Mouse (Mus musculus) ES-Bruce4 (cell line): ENCODE measurements around the gene Aacs. TPM values are rescaled to one million over a fixed set of nuclear protein-coding genes. Genes with fewer than 3 reads are reported as not detected.

Experiments
- H3K27ac ChIP-seq: 2 replicates; pipeline ENCODE4 v1.5.1; 2012; ENCODE audit warnings: low read length, inconsistent platforms; ENCODE audit not compliant: insufficient read depth
- H3K27me3 ChIP-seq: 2 replicates; pipeline ENCODE4 v1.6.1; 2012; ENCODE audit warnings: mild to moderate bottlenecking, low read length, inconsistent platforms; ENCODE audit not compliant: control insufficient read depth, poor library complexity, insufficient read depth, severe bottlenecking
- H3K36me3 ChIP-seq: 2 replicates; pipeline ENCODE4 v1.6.1; 2012; ENCODE audit warnings: inconsistent platforms, mild to moderate bottlenecking, low read length, moderate library complexity; ENCODE audit not compliant: control insufficient read depth, poor library complexity, insufficient read depth, severe bottlenecking
- H3K4me1 ChIP-seq: one replicate; pipeline ENCODE4 v1.8.1; 2011; ENCODE audit warnings: low read length; ENCODE audit not compliant: control insufficient read depth, insufficient read depth
- H3K4me3 ChIP-seq: 2 replicates; pipeline ENCODE4 v1.5.1; 2011; ENCODE audit warnings: low read depth, mild to moderate bottlenecking, low read length
- H3K9ac ChIP-seq: 2 replicates; pipeline ENCODE4 v1.6.1; 2012; ENCODE audit warnings: low read depth, mild to moderate bottlenecking, inconsistent platforms; ENCODE audit not compliant: poor library complexity, severe bottlenecking
- H3K9me3 ChIP-seq: replicated peaks from 2 replicates; pipeline ENCODE4 v1.6.1; 2012; ENCODE audit warnings: mild to moderate bottlenecking, low read length, inconsistent platforms; ENCODE audit not compliant: control insufficient read depth, poor library complexity, insufficient read depth, severe bottlenecking
- CTCF ChIP-seq: IDR thresholded peaks from one replicate; pipeline ENCODE4 v1.8.1; 2011; ENCODE audit warnings: low read depth, low read length
- EP300 ChIP-seq: IDR thresholded peaks from 2 replicates; pipeline ENCODE4 v1.6.1; 2011; ENCODE audit warnings: low read depth, low read length; ENCODE audit not compliant: insufficient read depth
- POLR2A ChIP-seq: IDR thresholded peaks from one replicate; pipeline ENCODE4 v1.8.1; 2011; ENCODE audit warnings: low read length; ENCODE audit not compliant: insufficient read depth
- polyA plus RNA-seq: library from polyadenylated mRNA; stranded (reverse); fragments of >200 nt; gene quantifications from 2 replicates; pipeline ENCODE4 v1.2.4, GENCODE M21; 2011; ENCODE audit warnings: low read depth; ENCODE audit not compliant: missing spikeins, insufficient read depth, insufficient read length

Gene Aacs
- polyA plus RNA-seq, 1 experiment, result 26.3 TPM

DNA sequence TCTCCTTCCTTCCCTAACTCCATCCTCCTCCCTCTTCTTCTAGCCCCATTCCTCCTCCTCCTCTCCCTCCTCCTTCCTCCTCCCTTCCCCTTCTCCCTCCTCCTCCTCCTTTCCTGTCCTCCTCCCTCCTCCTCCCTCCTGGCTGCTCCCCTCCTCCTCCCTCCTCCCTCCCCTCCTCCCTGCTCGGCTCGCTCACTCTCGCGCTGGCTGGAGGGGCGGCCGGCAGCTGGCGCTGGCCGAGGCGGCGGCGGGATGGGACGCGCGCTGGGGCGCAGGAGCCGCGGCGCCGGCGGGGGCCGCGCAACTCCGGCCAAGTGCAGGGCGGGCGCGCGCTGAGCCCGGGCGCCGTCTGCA, 56.6 kb downstream of the Aacs start:
- Histone ChIP-seq H3K9ac (peak overlapping the region; percentile 83), H3K27ac (no peak overlapping the region), H3K4me3 (peak overlapping the region; percentile 63), H3K4me1 (peaks cover 4% of the 10 kb centered on the region), H3K27me3 (peaks cover 9% of the 10 kb centered on the region; the same call in 1 of the 2 replicates), H3K36me3 (no peaks in the 10 kb centered on the region), H3K9me3 (no peaks in the 10 kb centered on the region)
- TF ChIP-seq CTCF (no peak), POLR2A (no peak), EP300 (no peak)

DNA sequence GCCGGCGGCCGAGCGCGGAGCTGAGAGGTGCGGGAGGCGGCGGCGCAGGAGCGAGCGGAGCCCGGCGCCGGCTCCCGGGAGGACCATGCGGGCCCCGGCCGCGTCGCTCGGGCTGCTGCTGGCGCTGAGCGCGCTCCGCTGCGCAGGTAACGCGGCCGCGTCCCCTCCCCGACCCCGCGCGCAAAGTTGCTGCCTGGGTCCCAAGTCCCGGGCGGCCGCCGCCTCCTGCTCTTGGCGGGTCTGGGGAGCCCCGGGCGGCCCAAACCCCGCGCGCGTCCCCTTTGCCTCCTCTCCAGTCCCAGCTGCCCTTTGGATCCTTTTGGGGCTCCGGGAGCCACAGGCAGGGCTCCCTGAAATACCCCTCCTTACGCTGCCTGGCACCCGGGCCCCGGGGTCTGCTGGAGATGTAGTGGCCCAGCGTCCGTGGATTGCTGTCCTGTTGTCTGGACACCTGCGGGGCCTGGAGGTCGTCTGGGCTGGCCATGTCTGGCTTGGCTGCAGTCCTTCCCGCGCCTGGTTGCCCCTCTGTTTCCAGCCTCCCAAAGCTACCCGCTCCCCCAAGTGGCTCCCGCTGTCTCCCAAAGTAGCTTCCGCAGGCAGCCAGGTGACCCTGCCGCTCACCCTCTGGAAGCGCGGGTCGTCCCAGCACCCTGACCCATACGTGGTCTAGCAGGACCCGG, 57.1 kb downstream of the Aacs start:
- H3K4me3 ChIP-seq, result peak overlapping the region; percentile 58
- peak overlapping the region; percentile 83 for H3K9ac ChIP-seq
- TF ChIP-seq CTCF, result no peak
- no peak for TF ChIP-seq EP300
- no peak for TF ChIP-seq POLR2A
- H3K4me1 ChIP-seq, result peaks cover 4% of the 10 kb centered on the region
- H3K9me3 ChIP-seq, result no peaks in the 10 kb centered on the region
- H3K27me3 ChIP-seq, result peaks cover 9% of the 10 kb centered on the region; the same call in 1 of the 2 replicates
- no peak overlapping the region for H3K27ac ChIP-seq
- no peaks in the 10 kb centered on the region for H3K36me3 ChIP-seq

DNA sequence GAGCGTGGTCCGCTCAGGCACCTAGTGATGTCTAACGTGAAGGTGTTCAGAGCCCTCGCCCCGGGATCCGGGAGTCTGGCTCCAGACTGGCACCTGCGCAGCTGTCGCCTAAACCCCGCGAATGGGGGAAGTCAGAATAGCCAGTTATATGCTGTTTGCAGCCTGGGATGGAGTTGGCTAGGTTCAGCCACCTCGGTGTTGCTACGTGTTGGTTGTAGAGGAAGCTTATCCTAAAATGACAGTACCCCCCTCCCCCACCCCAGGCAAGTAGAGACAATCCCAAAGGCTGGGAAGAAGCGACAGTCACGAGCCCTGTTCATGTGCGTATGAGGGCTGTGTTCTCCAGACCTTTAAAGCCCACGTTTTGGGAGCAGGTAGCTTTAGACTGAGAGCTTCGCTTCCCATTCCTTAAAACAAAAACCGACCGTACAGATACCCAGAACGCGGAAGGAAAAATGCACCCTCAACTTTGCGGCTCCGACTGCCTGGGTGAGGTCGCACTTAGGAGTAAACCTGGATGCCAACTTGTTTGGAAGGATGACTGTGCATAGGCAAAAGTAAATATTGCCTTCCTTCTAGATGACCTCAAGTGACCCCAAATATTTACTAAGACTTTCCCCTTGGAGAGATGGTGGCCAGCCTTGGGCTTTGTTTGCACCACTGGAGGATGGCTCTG, 57.7 kb downstream of the Aacs start:
- no peak overlapping the region for H3K27ac ChIP-seq
- H3K4me1 ChIP-seq, result peaks cover 4% of the 10 kb centered on the region
- TF ChIP-seq EP300 (no peak), CTCF (no peak), POLR2A (no peak)
- H3K4me3 ChIP-seq, result peak overlapping the region; percentile 58
- H3K36me3 ChIP-seq, result no peaks in the 10 kb centered on the region
- H3K9me3 ChIP-seq, result no peaks in the 10 kb centered on the region
- peak overlapping the region; percentile 83 for H3K9ac ChIP-seq
- peaks cover 9% of the 10 kb centered on the region; the same call in 1 of the 2 replicates for H3K27me3 ChIP-seq

DNA sequence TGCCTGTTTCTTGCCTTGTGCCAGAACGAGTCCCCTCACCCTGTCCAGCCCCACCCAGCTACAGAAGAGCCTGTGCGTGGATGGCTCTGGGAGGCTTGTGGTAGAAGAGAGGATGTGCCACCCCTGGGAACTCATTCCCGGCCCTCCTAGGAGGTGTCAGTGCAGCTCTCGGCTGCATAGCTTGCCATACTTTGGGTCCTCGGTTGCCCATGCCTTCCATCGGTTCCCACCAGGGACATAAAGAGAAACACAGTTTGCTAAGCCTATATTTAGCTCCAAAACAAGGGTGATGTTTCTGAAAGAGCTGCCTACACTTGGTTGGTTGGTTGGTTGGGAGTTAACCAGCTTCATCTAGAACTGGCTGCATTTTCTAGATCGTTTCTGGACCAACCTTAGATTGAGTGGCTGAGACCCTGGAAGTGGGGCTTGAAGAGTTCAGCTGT, 58.6 kb downstream of the Aacs start:
- H3K4me3 ChIP-seq, result no peak overlapping the region
- TF ChIP-seq EP300 (no peak), CTCF (no peak), POLR2A (no peak)

DNA sequence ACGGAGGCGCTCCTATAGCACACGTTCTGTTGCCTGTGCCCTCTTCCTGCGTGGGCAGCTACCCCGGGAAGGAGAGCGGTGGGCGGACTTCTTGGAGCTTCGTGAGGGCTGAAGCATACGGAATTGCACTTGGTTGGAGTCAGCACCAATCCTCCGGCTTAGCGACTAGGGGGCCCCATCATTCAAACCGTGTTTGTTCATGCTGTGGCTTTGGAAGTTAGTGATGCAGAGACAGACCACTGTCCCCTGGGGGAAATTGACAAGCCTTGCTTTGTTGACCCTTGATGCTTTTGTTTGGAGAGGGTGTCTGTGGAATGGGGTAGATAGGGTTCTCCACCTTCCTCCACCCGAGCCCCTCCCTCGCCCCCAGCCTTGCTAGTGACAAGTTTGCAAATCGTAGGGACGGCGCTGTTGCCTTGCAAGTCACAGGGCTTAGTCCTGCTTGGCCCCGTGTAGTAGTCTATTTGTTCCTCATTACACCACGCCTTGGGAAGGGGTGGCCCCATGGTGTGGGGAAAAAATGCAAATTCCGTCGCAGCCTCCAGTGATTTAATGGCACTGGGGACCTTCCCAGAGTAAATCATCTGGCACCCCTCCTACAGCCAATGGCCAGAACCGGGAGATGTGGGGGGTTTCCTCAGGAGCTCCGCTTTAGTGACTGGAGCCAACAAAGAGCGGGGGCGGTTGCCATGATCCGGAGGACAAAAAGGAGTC, 59.2 kb downstream of the Aacs start:
- Histone ChIP-seq H3K27me3 (peaks cover 9% of the 10 kb centered on the region; the same call in 1 of the 2 replicates), H3K27ac (no peak overlapping the region), H3K9me3 (no peaks in the 10 kb centered on the region), H3K9ac (no peak overlapping the region), H3K4me1 (peaks cover 4% of the 10 kb centered on the region), H3K4me3 (no peak overlapping the region), H3K36me3 (no peaks in the 10 kb centered on the region)
- TF ChIP-seq EP300 (no peak), CTCF (no peak), POLR2A (no peak)

More for the DNA sequence above, 58.6 kb downstream of the Aacs start:
- Histone ChIP-seq H3K4me1 (peaks cover 4% of the 10 kb centered on the region), H3K36me3 (no peaks in the 10 kb centered on the region), H3K9me3 (no peaks in the 10 kb centered on the region), H3K27ac (no peak overlapping the region), H3K27me3 (peaks cover 9% of the 10 kb centered on the region; the same call in 1 of the 2 replicates), H3K9ac (no peak overlapping the region)
